In the genomic region with DNA sequence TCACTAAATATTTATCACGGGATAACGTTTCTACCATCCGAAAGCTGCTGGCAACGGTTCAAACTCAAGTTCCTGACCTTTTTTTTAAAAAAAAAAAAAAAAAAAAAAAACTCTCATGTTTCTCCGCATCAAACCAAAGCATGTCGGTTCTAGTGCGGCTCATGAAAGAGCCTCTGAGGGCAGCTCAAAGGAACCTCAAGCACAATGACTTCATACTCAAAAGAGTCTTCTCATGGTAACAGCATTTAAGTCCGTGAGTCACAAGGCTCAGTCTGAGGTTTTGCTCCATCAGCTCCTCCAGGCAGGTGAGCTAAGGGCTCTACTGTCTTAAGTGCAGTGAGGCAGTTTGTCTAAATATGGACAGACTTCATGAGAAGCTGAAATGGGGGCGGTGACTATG, we compare ENCODE assay signal across 9 mouse cellular contexts. TPM values are rescaled to one million over a fixed set of nuclear protein-coding genes. Genes with fewer than 3 reads are reported as not detected.
DNase-seq lines count a peak whose midpoint lies in the region; ATAC-seq lines count a peak whose summit lies in the region.
"Had no signal": no experiment of that assay in that cellular context is flagged by ENCODE, and none has a peak within 500 bp of the region (broad histone marks: within the 10 kb centered on the region; RNA-seq: fewer than 3 reads in every experiment).

No protein-coding gene starts in this region.

- ATAC-seq in embryonic facial prominence, embryonic 15.5 days (ENCODE audit: insufficient number of reproducible peaks, low FRiP score, low TSS enrichment, low read depth): peak; percentile 39

- peaks cover 8% of the 10 kb centered on the region; the same call in 1 of the 2 replicates for H3K4me1 ChIP-seq in embryonic facial prominence, embryonic 15.5 days
- peaks cover 58% of the 10 kb centered on the region for H3K4me1 ChIP-seq in megakaryocyte, embryonic 14.5 days

- H3K9me3 ChIP-seq in embryonic facial prominence, embryonic 15.5 days (replicated peaks): no peaks in the 10 kb centered on the region
- H3K9me3 ChIP-seq in megakaryocyte, embryonic 14.5 days: no peaks in the 10 kb centered on the region

- intact Hi-C loops in left cerebral cortex, postnatal 4 days (cut with DNase I): no loop called here

- peak; percentile 38 to 58 for DNase-seq in kidney, postnatal 36 days
- no peak for DNase-seq in kidney, adult 8-10 months
- DNase-seq in thymus, postnatal 4 days: peak; percentile 34
- no peak for DNase-seq in left cerebral cortex, postnatal 4 days
- DNase-seq in urinary bladder, postnatal 14 days (ENCODE audit: low spot score): no peak
- DNase-seq in gastrocnemius, adult 8-10 months (ENCODE audit: low spot score in 2 of 2): no peak
- DNase-seq: midbrain, embryonic 14.5 days had no signal

- WGBS in embryonic facial prominence, embryonic 15.5 days: 17% methylated on average over 9 of the region's 9 CpGs

- H3K27me3 ChIP-seq in embryonic facial prominence, embryonic 15.5 days: no peaks in the 10 kb centered on the region
- H3K27me3 ChIP-seq in megakaryocyte, embryonic 14.5 days (replicated peaks): no peaks in the 10 kb centered on the region

- H3K4me2 ChIP-seq in embryonic facial prominence, embryonic 15.5 days (replicated peaks): no peak overlapping the region

- no peak overlapping the region for H3K9ac ChIP-seq in embryonic facial prominence, embryonic 15.5 days

- no peaks in the 10 kb centered on the region for H3K36me3 ChIP-seq in embryonic facial prominence, embryonic 15.5 days
- peaks cover 27% of the 10 kb centered on the region for H3K36me3 ChIP-seq in megakaryocyte, embryonic 14.5 days (replicated peaks; ENCODE audit: low read length)

- no peak overlapping the region for H3K27ac ChIP-seq in embryonic facial prominence, embryonic 15.5 days (replicated peaks)

- no peak overlapping the region for H3K4me3 ChIP-seq in embryonic facial prominence, embryonic 15.5 days (replicated peaks)
- H3K4me3 ChIP-seq in megakaryocyte, embryonic 14.5 days (replicated peaks): peak overlapping the region; percentile 87

RNA-seq across cellular contexts. Expression of a gene that starts 42.3 kb away (rescaled TPM):
- polyA plus RNA-seq in embryonic facial prominence, embryonic 15.5 days (2015; fragmentation: Nextera tagmentation; extraction: Ambion mirVana): 6.7 and 7.2 TPM in 2 replicates
- polyA plus RNA-seq in megakaryocyte, embryonic 14.5 days (2012; ENCODE audit: insufficient read depth, low replicate concordance): 3.2 and 7.3 TPM in 2 replicates
- 100 to 1,000 TPM in 1 of 2 experiments, 10 to 100 TPM in 1; 91.3 to 126 TPM for total RNA-seq in left cerebral cortex, postnatal 4 days (2021)
- 10 to 100 TPM; 40.3 to 60.6 (median 42.9) TPM for total RNA-seq in gastrocnemius, adult 8-10 months (2022)

Comparison
In these comparisons a context has a peak if more than half of its experiments do, and no peak if none do; other contexts are left out.
1. DNase-seq: peak in kidney, postnatal 36 days (2 of 2) and thymus, postnatal 4 days (single experiment); none in kidney, adult 8-10 months (0 of 2), left cerebral cortex, postnatal 4 days (single experiment), urinary bladder, postnatal 14 days (single experiment) and gastrocnemius, adult 8-10 months (0 of 2).